Mouse (Mus musculus) brain, embryonic 14.5 days (tissue): ENCODE measurements around the gene Art4.

Source experiments
- CTCF ChIP-seq: fragments of 200-500 bp; IDR thresholded peaks from 2 replicates; pipeline ENCODE4 v1.5.1; 2012; ENCODE audit warnings: inconsistent platforms, mild to moderate bottlenecking, moderate library complexity, borderline replicate concordance; ENCODE audit not compliant: insufficient read depth, insufficient read length; ENCODE audit errors: extremely low read depth
- POLR2A ChIP-seq: fragments of 200-500 bp; IDR thresholded peaks from 2 replicates; pipeline ENCODE4 v1.6.1; 2012; ENCODE audit warnings: mild to moderate bottlenecking, inconsistent platforms, borderline replicate concordance; ENCODE audit not compliant: poor library complexity, insufficient read depth, insufficient read length, severe bottlenecking; ENCODE audit errors: extremely low read depth

DNA sequence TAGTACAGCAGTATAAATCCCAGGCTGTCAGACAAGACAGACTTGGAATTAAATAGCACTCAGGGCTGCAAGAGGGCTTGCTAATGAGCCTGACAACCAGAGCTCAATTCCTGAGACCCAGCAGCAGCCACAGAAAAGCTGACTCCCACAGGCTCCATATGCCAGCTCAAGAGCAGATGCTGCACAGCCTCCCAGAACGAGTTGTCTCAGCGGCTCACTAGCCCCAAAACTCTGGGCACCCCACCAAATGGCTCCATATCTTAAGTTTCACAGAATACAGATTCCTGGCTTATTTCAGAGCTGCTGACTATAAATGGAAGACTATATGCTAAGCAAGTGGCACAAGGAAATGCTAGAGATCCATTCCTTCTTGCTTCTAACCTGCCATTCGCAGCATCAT lies 40.0 kb downstream of the Art4 start:
- no peak for TF ChIP-seq CTCF
- no peak for TF ChIP-seq POLR2A
